Mouse (Mus musculus) midbrain, embryonic 12.5 days (tissue): ENCODE data around the gene Pitx2. TPM values are rescaled to one million over a fixed set of nuclear protein-coding genes. Genes with fewer than 3 reads are reported as not detected.

Experiments
- ATAC-seq: fragments of 200-750 bp; cut with Nextera tagmentation; 2 replicates; pipeline ENCODE4 v1.8.0; 2017; ENCODE audit warnings: low read depth, moderate TSS enrichment, moderate library complexity; ENCODE audit not compliant: low FRiP score
- H3K27ac ChIP-seq: fragments of 300-500 bp; sonication (generic); replicated peaks from 2 replicates; pipeline ENCODE4 v1.5.1; 2016; ENCODE audit warnings: mild to moderate bottlenecking
- H3K27me3 ChIP-seq: fragments of 300-500 bp; sonication (generic); 2 replicates; pipeline ENCODE4 v1.6.1; 2016; ENCODE audit warnings: mild to moderate bottlenecking
- H3K36me3 ChIP-seq: fragments of 300-500 bp; sonication (generic); 2 replicates; pipeline ENCODE4 v1.6.1; 2016
- H3K4me1 ChIP-seq: fragments of 300-500 bp; sonication (generic); 2 replicates; pipeline ENCODE4 v1.6.1; 2016
- H3K4me2 ChIP-seq: fragments of 300-500 bp; sonication (generic); replicated peaks from 2 replicates; pipeline ENCODE4 v1.6.1; 2016; ENCODE audit warnings: mild to moderate bottlenecking, moderate library complexity
- H3K4me3 ChIP-seq: fragments of 300-500 bp; sonication (generic); 2 replicates; pipeline ENCODE4 v1.5.1; 2016; ENCODE audit warnings: mild to moderate bottlenecking
- H3K9ac ChIP-seq: fragments of 300-500 bp; sonication (generic); replicated peaks from 2 replicates; pipeline ENCODE4 v1.6.1; 2016; ENCODE audit warnings: mild to moderate bottlenecking, moderate library complexity
- H3K9me3 ChIP-seq: fragments of 300-500 bp; sonication (generic); 2 replicates; pipeline ENCODE4 v1.6.1; 2016; ENCODE audit warnings: mild to moderate bottlenecking
- WGBS: fragments of 180-500 bp; shearing (Covaris S2); methylation state at CpG from one replicate; pipeline ENCODE4 v1.1.7; 2016; 5-methylcytosine and 5-hydroxymethylcytosine counted together
- polyA plus RNA-seq: library from polyadenylated mRNA; unstranded; fragments of >200 nt; fragmentation: Nextera tagmentation; extraction: Ambion mirVana; gene quantifications from 2 replicates; pipeline ENCODE4 v1.2.1, GENCODE M21; 2016

The Pitx2 gene
- polyA plus RNA-seq, 1 experiment from 2014 or later: 65.6 TPM

GRCm38 (mm10) chr3:129203761-129204440, 4.2 kb downstream of the Pitx2 start:
- H3K36me3 ChIP-seq: no peaks in the 10 kb centered on the region
- peak overlapping the region; percentile 74 for H3K4me2 ChIP-seq
- H3K4me1 ChIP-seq: peaks cover 34% of the 10 kb centered on the region
- H3K27me3 ChIP-seq: peaks cover 89% of the 10 kb centered on the region
- peak overlapping the region; percentile 72 for H3K27ac ChIP-seq
- ATAC-seq: peak; percentile 3; the same call in 1 of the 2 replicates
- no peaks in the 10 kb centered on the region for H3K9me3 ChIP-seq
- peak overlapping the region; percentile 47 for H3K4me3 ChIP-seq
- H3K9ac ChIP-seq: peak overlapping the region; percentile 56
- under 1% methylated on average over 35 of the region's 35 CpGs for WGBS

DNA sequence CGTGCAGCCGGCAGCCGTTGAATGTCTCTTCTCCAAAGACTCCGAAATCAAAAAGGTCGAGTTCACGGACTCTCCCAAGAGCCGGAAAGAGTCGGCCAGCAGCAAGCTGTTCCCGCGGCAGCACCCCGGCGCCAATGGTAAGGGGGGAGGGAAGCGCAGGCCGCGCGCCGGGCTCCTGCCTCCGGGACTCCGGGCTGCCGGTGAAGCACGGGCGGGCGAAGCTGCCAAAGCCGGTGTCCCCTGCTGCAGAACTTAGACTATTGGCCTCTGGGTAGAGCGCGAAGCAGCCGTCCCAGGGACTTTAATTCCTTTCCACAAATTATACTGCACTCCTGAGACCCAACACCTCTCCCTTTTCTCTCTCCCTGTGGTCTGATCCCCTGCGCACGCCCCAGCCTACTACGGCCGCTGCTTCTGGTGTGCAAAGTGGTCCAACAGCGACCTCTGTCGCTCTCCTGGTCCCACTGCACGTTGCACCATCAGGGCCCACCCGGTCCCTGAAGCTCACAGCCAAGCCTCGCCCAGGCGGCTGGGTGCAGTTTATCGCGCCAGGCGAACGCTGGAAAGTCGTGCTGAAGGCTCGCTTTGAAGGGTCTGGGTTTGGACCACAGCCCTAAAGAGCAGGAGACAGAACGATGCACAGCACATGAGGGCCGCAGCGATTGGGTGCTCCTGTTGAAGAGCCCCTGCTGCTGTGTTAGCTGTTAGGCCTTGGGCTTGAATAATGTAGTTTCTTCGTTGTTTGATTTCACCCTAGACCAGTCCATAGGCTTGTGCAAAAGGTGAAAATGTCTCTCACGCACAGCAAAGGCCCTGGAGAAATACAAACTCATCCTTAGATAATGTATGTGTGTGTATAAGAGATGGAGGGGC, 5.0 kb downstream of the Pitx2 start:
- H3K27ac ChIP-seq: peak overlapping the region; percentile 72
- peak overlapping the region; percentile 74 for H3K4me2 ChIP-seq
- H3K4me1 ChIP-seq: peaks cover 26% of the 10 kb centered on the region
- H3K36me3 ChIP-seq: no peaks in the 10 kb centered on the region
- under 1% methylated on average over 47 of the region's 48 CpGs for WGBS
- ATAC-seq: peak; percentile 94
- peak overlapping the region; percentile 47 for H3K4me3 ChIP-seq
- H3K9ac ChIP-seq: peak overlapping the region; percentile 56
- peaks cover 89% of the 10 kb centered on the region for H3K27me3 ChIP-seq
- no peaks in the 10 kb centered on the region for H3K9me3 ChIP-seq

DNA sequence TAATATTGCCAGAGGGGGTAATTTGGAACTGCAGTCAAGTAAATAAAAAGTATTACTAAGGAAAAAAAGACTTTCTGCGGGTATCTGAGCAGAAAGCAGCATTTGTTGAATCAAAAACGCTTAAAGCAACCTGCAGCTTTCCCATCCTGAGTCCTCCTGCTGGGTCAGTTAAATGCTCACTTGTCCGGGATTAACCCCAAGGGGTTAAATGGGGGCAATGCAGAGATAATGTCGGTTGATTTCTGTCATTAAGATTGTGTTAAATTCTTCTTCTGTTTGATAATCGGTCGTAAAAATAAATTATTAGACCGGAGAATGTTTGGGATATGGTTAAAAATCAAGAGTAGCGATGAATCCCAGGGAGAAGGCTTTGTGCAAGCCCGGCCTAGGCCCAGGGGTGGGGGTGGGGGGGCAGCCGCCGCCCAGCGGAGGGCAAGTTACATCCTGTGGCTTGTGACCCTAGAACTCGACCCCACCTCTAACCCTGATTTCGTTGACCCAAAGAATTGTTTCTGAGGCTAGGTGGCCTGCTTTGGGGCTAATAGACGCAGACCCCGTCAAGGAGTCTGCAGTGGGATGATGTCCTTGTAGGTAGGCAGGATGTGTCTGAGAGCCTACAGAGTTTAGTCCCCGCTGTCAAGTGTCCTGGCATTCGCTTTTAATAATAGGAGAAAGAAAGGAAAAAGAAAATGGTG, 6.0 kb downstream of the Pitx2 start:
- H3K4me2 ChIP-seq: peak overlapping the region; percentile 74

DNA sequence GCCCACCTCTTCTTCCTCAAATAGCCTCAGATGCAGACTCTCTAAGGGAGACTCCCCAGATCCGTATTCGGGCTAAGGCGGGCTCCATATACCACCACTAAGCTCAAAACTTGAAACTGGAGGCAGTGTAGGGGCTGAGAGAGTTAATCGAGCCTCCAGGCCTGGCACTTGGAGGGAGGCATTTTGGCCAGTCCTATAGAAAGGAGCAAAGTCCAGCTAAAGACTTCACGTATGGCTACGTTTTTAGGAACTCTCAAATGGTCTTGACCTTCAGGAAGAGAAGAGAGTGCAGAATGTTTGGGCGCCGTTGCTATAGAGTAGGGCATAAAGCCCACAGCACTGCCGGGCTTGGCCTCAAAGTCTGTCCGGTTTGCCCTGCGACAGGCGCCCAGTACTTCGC, 7.1 kb downstream of the Pitx2 start:
- Histone ChIP-seq H3K4me2 (peak overlapping the region; percentile 21), H3K9me3 (no peaks in the 10 kb centered on the region), H3K27ac (no peak overlapping the region), H3K27me3 (peaks cover 94% of the 10 kb centered on the region), H3K4me1 (peaks cover 22% of the 10 kb centered on the region), H3K4me3 (peak overlapping the region; percentile 12), H3K9ac (no peak overlapping the region), H3K36me3 (no peaks in the 10 kb centered on the region)
- WGBS: 2% methylated on average over 13 of the region's 13 CpGs
- no peak for ATAC-seq

More for the DNA sequence above, 6.0 kb downstream of the Pitx2 start:
- H3K27me3 ChIP-seq: peaks cover 91% of the 10 kb centered on the region
- WGBS: 2% methylated on average over 18 of the region's 18 CpGs
- no peak overlapping the region for H3K27ac ChIP-seq
- no peaks in the 10 kb centered on the region for H3K36me3 ChIP-seq
- H3K4me1 ChIP-seq: peaks cover 22% of the 10 kb centered on the region
- H3K9me3 ChIP-seq: no peaks in the 10 kb centered on the region
- H3K4me3 ChIP-seq: peak overlapping the region; percentile 19; the same call in 1 of the 2 replicates
- no peak for ATAC-seq
- H3K9ac ChIP-seq: no peak overlapping the region

DNA sequence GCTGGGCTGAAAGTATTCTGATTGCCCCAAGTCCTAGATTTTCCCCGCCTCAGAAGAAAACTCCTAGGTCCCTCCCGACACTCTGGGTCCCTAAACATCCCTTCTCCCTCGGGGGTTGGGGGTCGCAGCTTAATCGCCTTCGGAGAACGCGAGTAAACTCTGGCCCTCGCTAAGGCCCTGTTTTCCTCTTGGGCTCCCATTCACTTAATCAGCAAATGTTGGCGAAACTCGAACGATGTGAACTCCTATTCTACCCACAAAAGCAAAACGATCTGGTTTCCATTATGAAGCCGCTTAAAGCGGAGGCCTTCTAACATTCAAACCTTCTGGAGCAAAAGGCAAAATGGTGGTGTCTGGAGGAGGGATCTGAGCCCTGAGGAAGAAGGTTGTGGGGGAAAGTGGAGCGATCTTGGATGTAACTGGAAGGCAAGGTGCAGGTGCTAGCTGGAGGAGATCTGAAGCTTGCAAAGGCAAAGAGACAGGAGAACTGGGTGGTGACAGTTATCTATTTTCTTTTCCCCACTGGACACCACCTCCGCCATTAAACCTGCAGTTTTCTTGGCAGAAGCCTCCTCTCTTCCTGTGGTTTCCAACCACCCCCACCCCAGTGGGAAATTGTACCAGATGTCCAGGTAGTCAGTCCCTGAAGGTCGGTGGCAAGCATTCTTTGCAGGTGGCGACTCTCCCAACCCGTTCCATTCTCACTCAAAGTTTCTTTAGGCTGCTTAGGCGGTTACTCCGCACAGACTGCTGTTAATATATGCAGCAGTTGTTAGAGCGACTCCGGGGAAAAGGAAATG, 7.8 kb downstream of the Pitx2 start:
- Histone ChIP-seq H3K9me3 (no peaks in the 10 kb centered on the region), H3K9ac (no peak overlapping the region), H3K27ac (no peak overlapping the region), H3K27me3 (peaks cover 94% of the 10 kb centered on the region), H3K36me3 (no peaks in the 10 kb centered on the region), H3K4me2 (peak overlapping the region; percentile 21), H3K4me3 (peak overlapping the region; percentile 12), H3K4me1 (peaks cover 22% of the 10 kb centered on the region)
- 2% methylated on average over 24 of the region's 24 CpGs for WGBS
- no peak for ATAC-seq

- Histone ChIP-seq H3K27ac (no peak overlapping the region), H3K36me3 (no peaks in the 10 kb centered on the region), H3K4me2 (no peak overlapping the region), H3K9me3 (no peaks in the 10 kb centered on the region), H3K27me3 (peaks cover 94% of the 10 kb centered on the region), H3K4me3 (no peak overlapping the region), H3K4me1 (peaks cover 16% of the 10 kb centered on the region), H3K9ac (no peak overlapping the region)
- no peak for ATAC-seq
- WGBS: 4% methylated on average over 7 of the region's 7 CpGs
Observed at GRCm38 (mm10) chr3:129208031-129208380, 8.3 kb downstream of the Pitx2 start.

GRCm38 (mm10) chr3:129208421-129208820, 8.7 kb downstream of the Pitx2 start:
- no peak overlapping the region for H3K27ac ChIP-seq
- H3K27me3 ChIP-seq: peaks cover 94% of the 10 kb centered on the region
- 2% methylated on average over 10 of the region's 10 CpGs for WGBS
- H3K4me2 ChIP-seq: no peak overlapping the region
- H3K4me3 ChIP-seq: no peak overlapping the region
- peaks cover 14% of the 10 kb centered on the region for H3K4me1 ChIP-seq
- H3K36me3 ChIP-seq: no peaks in the 10 kb centered on the region
- no peak overlapping the region for H3K9ac ChIP-seq
- no peaks in the 10 kb centered on the region for H3K9me3 ChIP-seq
- ATAC-seq: no peak

GRCm38 (mm10) chr3:129209266-129209665, 9.6 kb downstream of the Pitx2 start:
- no peak for ATAC-seq
- Histone ChIP-seq H3K27ac (no peak overlapping the region), H3K36me3 (no peaks in the 10 kb centered on the region), H3K4me1 (peaks cover 12% of the 10 kb centered on the region), H3K9me3 (no peaks in the 10 kb centered on the region), H3K4me3 (no peak overlapping the region), H3K9ac (no peak overlapping the region), H3K4me2 (no peak overlapping the region), H3K27me3 (peaks cover 94% of the 10 kb centered on the region)
- 5% methylated on average over 4 of the region's 4 CpGs for WGBS

DNA sequence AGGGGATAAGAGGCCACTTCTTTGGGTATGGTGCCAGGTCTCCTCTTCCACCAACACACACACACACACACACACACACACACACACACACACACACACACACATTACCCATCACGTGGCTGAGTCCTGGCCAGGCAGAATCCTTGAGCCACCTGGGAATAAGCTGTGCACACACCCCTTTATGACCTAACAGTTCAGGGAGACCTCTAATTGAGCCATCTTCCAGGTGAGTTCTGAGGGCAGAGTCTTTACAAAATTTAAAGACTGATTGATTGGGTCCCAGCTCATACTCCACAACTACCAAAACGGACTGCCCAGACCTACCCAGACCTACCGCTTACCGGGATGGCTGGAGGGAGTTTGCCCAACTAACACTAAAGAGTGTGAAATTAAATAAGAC, 10.1 kb downstream of the Pitx2 start:
- WGBS: 2% methylated on average over 4 of the region's 4 CpGs
- ATAC-seq: no peak
- Histone ChIP-seq H3K4me1 (peaks cover 14% of the 10 kb centered on the region), H3K27me3 (peaks cover 94% of the 10 kb centered on the region), H3K36me3 (no peaks in the 10 kb centered on the region), H3K27ac (no peak overlapping the region), H3K4me2 (no peak overlapping the region), H3K9me3 (no peaks in the 10 kb centered on the region), H3K9ac (no peak overlapping the region), H3K4me3 (no peak overlapping the region)

GRCm38 (mm10) chr3:129212038-129212645, 12.5 kb downstream of the Pitx2 start:
- 1% methylated on average over 7 of the region's 7 CpGs for WGBS
- Histone ChIP-seq H3K27me3 (peaks cover 95% of the 10 kb centered on the region), H3K9ac (no peak overlapping the region), H3K9me3 (no peaks in the 10 kb centered on the region), H3K4me1 (peaks cover 23% of the 10 kb centered on the region), H3K27ac (no peak overlapping the region), H3K4me3 (no peak overlapping the region), H3K4me2 (no peak overlapping the region), H3K36me3 (no peaks in the 10 kb centered on the region)
- no peak for ATAC-seq

GRCm38 (mm10) chr3:129212807-129213206, 13.1 kb downstream of the Pitx2 start:
- Histone ChIP-seq H3K27ac (no peak overlapping the region), H3K4me1 (peaks cover 23% of the 10 kb centered on the region), H3K4me3 (no peak overlapping the region), H3K4me2 (no peak overlapping the region), H3K9ac (no peak overlapping the region), H3K9me3 (no peaks in the 10 kb centered on the region), H3K27me3 (peaks cover 95% of the 10 kb centered on the region), H3K36me3 (no peaks in the 10 kb centered on the region)
- no peak for ATAC-seq
- 2% methylated on average over 11 of the region's 11 CpGs for WGBS
